Comparison of ENCODE assay signal across 8 mouse cellular contexts in the genomic region with DNA sequence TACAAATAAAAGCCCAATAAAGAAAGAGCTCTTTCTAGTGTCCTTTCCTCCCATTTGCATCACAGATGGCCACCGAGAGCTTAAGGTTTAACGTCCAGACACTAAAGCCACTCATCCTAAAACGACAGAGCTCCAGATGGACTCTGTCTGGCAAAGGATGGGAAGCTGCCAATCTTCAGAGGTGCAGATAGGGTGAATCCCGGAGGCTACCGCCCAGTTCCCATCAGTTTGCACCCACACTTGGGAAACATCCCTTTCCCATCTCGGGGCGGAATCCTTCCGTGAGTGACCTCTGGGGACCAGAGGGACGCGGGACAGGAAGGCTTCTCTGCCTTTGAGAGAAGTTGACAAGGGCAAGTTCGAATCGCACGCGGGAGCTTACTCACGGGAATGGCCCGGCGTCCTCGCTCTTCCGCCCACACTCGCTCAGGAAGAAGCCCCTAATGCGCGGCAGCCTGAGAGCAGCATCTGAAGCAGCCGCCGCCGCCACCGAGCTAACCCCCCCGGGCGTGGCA. TPM values are rescaled to one million over a fixed set of nuclear protein-coding genes. Genes with fewer than 3 reads are reported as not detected.
DNase-seq lines count a peak whose midpoint lies in the region; ATAC-seq and TF ChIP-seq lines count a peak whose summit lies in the region.

No protein-coding gene starts in this region.

- under 1% methylated on average over 28 of the region's 28 CpGs for WGBS in liver, adult 2 months
- 0% methylated on average over 28 of the region's 28 CpGs for WGBS in hindbrain, embryonic 16.5 days

- peak overlapping the region; percentile 82 for H3K27ac ChIP-seq in liver, adult 2 months (replicated peaks; ENCODE audit: insufficient read depth, low read depth, low read length)
- H3K27ac ChIP-seq in cortical plate, adult 2 months (ENCODE audit: insufficient read depth, low read length): peak overlapping the region; percentile 85
- peak overlapping the region; percentile 86 for H3K27ac ChIP-seq in hindbrain, embryonic 16.5 days (ENCODE audit: low read depth, low read length)

- H3K4me1 ChIP-seq in liver, adult 2 months (ENCODE audit: control insufficient read depth, insufficient read depth, low read length): peaks cover 2% of the 10 kb centered on the region
- peaks cover 7% of the 10 kb centered on the region for H3K4me1 ChIP-seq in cortical plate, adult 2 months (ENCODE audit: control insufficient read depth, insufficient read depth, low read length)
- H3K4me1 ChIP-seq in hindbrain, embryonic 16.5 days (ENCODE audit: control insufficient read depth, insufficient read depth, low read depth, low read length): peaks cover 36% of the 10 kb centered on the region

- H3K9ac ChIP-seq in liver, adult 2 months (ENCODE audit: low read depth, low read length): peak overlapping the region; percentile 82
- peak overlapping the region; percentile 92 for H3K9ac ChIP-seq in hindbrain, embryonic 16.5 days (ENCODE audit: low read depth, low read length)

- no peak for TF ChIP-seq POLR2A in liver, adult 2 months (IDR thresholded peaks at IDR 0.05; ENCODE audit: extremely low read depth, insufficient read depth, low read length)
- TF ChIP-seq POLR2A in cortical plate, adult 2 months (IDR thresholded peaks at IDR 0.05; ENCODE audit: extremely low read depth, insufficient read depth, low read length): no peak
- TF ChIP-seq POLR2A in myocyte (IDR thresholded peaks at IDR 0.05; ENCODE audit: insufficient read length, low read depth): no peak

- H3K4me2 ChIP-seq in hindbrain, embryonic 16.5 days (ENCODE audit: low read length): peak overlapping the region; percentile 67
- H3K4me2 ChIP-seq in myocyte (ENCODE audit: low read depth): peak overlapping the region; percentile 75

- H3K9me3 ChIP-seq in hindbrain, embryonic 16.5 days (ENCODE audit: control insufficient read depth, low read length): no peaks in the 10 kb centered on the region

- no peak; the same call in 1 of the 2 replicates for ATAC-seq in hindbrain, embryonic 16.5 days

- TF ChIP-seq CTCF in liver, adult 2 months (IDR thresholded peaks at IDR 0.05; ENCODE audit: low read depth, low read length): no peak
- TF ChIP-seq CTCF in cortical plate, adult 2 months (IDR thresholded peaks at IDR 0.05; ENCODE audit: extremely low read depth, insufficient read depth, low read length): no peak

- peak overlapping the region; percentile 79 for H3ac ChIP-seq in myocyte (ENCODE audit: control insufficient read depth, insufficient read length)

- peaks cover 6% of the 10 kb centered on the region; the same call in 1 of the 2 replicates for H3K36me3 ChIP-seq in liver, adult 2 months (ENCODE audit: control insufficient read depth, insufficient read depth, low read length)
- 0 out of 2 replicates have a peak, but pooled peaks cover 3% of the 10 kb centered on the region for H3K36me3 ChIP-seq in hindbrain, embryonic 16.5 days (ENCODE audit: control insufficient read depth, insufficient read depth, low read length)
- peaks cover 3% of the 10 kb centered on the region for H3K36me3 ChIP-seq in myocyte (ENCODE audit: control insufficient read depth, insufficient read depth)

- peak overlapping the region; percentile 92 for H3K4me3 ChIP-seq in liver, adult 2 months (ENCODE audit: insufficient read depth, low read depth, low read length)
- peak overlapping the region; percentile 99 for H3K4me3 ChIP-seq in cortical plate, adult 2 months (ENCODE audit: insufficient read depth, low read length)
- H3K4me3 ChIP-seq in hindbrain, embryonic 16.5 days (ENCODE audit: low read length): peak overlapping the region; percentile 83
- H3K4me3 ChIP-seq in myocyte: peak overlapping the region; percentile 87

- peak; percentile 81 for DNase-seq in liver, adult 2 months (ENCODE audit: extremely low read depth, low read depth, low spot score)
- no peak for DNase-seq in liver
- DNase-seq in spleen, postnatal 4 days (ENCODE audit: low spot score in 2 of 2): no peak
- no peak for DNase-seq in urinary bladder, postnatal 36 days (ENCODE audit: low spot score in 2 of 2)
- no peak for DNase-seq in natural killer cell, adult 2 months (ENCODE audit: low spot score in 2 of 2)

- peaks cover 7% of the 10 kb centered on the region; the same call in 1 of the 2 replicates for H3K79me2 ChIP-seq in liver, adult 2 months (ENCODE audit: control insufficient read depth, insufficient read depth, low read length)
- peaks cover 57% of the 10 kb centered on the region for H3K79me2 ChIP-seq in myocyte (ENCODE audit: control insufficient read depth, insufficient read depth)

- no peaks in the 10 kb centered on the region for H3K27me3 ChIP-seq in liver, adult 2 months (ENCODE audit: control insufficient read depth, insufficient read depth, low read length)
- H3K27me3 ChIP-seq in hindbrain, embryonic 16.5 days (replicated peaks; ENCODE audit: control insufficient read depth, insufficient read depth, low read length): no peaks in the 10 kb centered on the region
- H3K27me3 ChIP-seq in myocyte (ENCODE audit: control insufficient read depth, insufficient read depth, insufficient read length): no peaks in the 10 kb centered on the region

TF ChIP-seq in myocyte, 11 proteins besides CTCF, POLR2A, EP300 and RAD21:
- TF ChIP-seq MAX (IDR thresholded peaks at IDR 0.05; ENCODE audit: low read depth): no peak
- no peak for TF ChIP-seq USF1 (IDR thresholded peaks at IDR 0.05; ENCODE audit: low read depth)
- peak; percentile 82 for TF ChIP-seq POLR2AphosphoS2 (IDR thresholded peaks at IDR 0.05; ENCODE audit: insufficient read length, low read depth)
- TF ChIP-seq TCF3 (IDR thresholded peaks at IDR 0.05; ENCODE audit: insufficient read length, low read depth): no peak

RNA-seq across cellular contexts. Expression of a gene that starts 0.3 kb away (rescaled TPM):
- total RNA-seq in liver, adult 2 months (2014; rRNA removed): 9.1 and 9.7 TPM in 2 replicates
- polyA plus RNA-seq in liver, adult 2 months (2012; rRNA removed): 5.5 and 8.6 TPM in 2 replicates
- polyA plus RNA-seq in cortical plate, adult 2 months (2012; rRNA removed): 73.1 and 81.2 TPM in 2 replicates
- polyA plus RNA-seq in hindbrain, embryonic 16.5 days (2015; fragmentation: Nextera tagmentation; extraction: Ambion mirVana): 15.0 and 18.7 TPM in 2 replicates
- polyA plus RNA-seq in myocyte (2012; fragmentation: generic; extraction: Trizol): 13.7 TPM

RNA-seq across cellular contexts. Expression of a gene that starts 0.4 kb away (rescaled TPM):
- total RNA-seq in liver, adult 2 months (2014; rRNA removed): 16.3 and 22.6 TPM in 2 replicates
- polyA plus RNA-seq in liver, adult 2 months (2012; rRNA removed): 18.2 and 18.6 TPM in 2 replicates
- 40.2 and 40.5 TPM in 2 replicates for polyA plus RNA-seq in cortical plate, adult 2 months (2012; rRNA removed)
- 106 and 108 TPM in 2 replicates for polyA plus RNA-seq in hindbrain, embryonic 16.5 days (2015; fragmentation: Nextera tagmentation; extraction: Ambion mirVana)
- 17.0 TPM for polyA plus RNA-seq in myocyte (2012; fragmentation: generic; extraction: Trizol)
